Mouse (Mus musculus): ENCODE data around the gene Olfr1141. TPM values are rescaled to one million over a fixed set of nuclear protein-coding genes. Genes with fewer than 3 reads are reported as not detected.

Olfr1141 gene
- polyA plus RNA-seq (2012; rRNA removed) = not detected in 2 replicates

- no peak for TF ChIP-seq POLR2A (IDR thresholded peaks at IDR 0.05; ENCODE audit: control insufficient read depth, low read depth, low read length)
- no peak for TF ChIP-seq CTCF (IDR thresholded peaks at IDR 0.05; ENCODE audit: control insufficient read depth, insufficient read depth, insufficient replicate concordance, low read depth, low read length)
- H3K27ac ChIP-seq (ENCODE audit: control insufficient read depth, insufficient read depth, low read depth, low read length) = no peak within 1 kb of the TSS
- no peaks in the 10 kb centered on the region for H3K36me3 ChIP-seq (ENCODE audit: control insufficient read depth, insufficient read depth, low read length)
- H3K4me3 ChIP-seq (ENCODE audit: control insufficient read depth, low read depth, low read length) = no peak within 1 kb of the TSS
- no peaks in the 10 kb centered on the region for H3K27me3 ChIP-seq (ENCODE audit: control insufficient read depth, insufficient read depth, low read length)
- no peaks in the 10 kb centered on the region for H3K4me1 ChIP-seq (ENCODE audit: control insufficient read depth, insufficient read depth, low read length)
Observed at GRCm38 (mm10) chr2:87753891-87754290, at the start of gene Olfr1141. Gene Olfr1141 (minus strand): TSS chr2:87753991.

- Histone ChIP-seq H3K36me3 (ENCODE audit: control insufficient read depth, insufficient read depth, low read length) (no peaks in the 10 kb centered on the region), H3K27me3 (ENCODE audit: control insufficient read depth, insufficient read depth, low read length) (no peaks in the 10 kb centered on the region), H3K27ac (ENCODE audit: control insufficient read depth, insufficient read depth, low read depth, low read length) (no peak within 1 kb of the TSS), H3K4me3 (ENCODE audit: control insufficient read depth, low read depth, low read length) (no peak within 1 kb of the TSS), H3K4me1 (ENCODE audit: control insufficient read depth, insufficient read depth, low read length) (no peaks in the 10 kb centered on the region)
- TF ChIP-seq CTCF (IDR thresholded peaks at IDR 0.05; ENCODE audit: control insufficient read depth, insufficient read depth, insufficient replicate concordance, low read depth, low read length) (no peak), POLR2A (IDR thresholded peaks at IDR 0.05; ENCODE audit: control insufficient read depth, low read depth, low read length) (no peak)
Observed at GRCm38 (mm10) chr2:87800292-87800691, 46.5 kb upstream of the Olfr1141 start, which contains the start of gene Olfr1143. Gene Olfr1143 (plus strand): TSS chr2:87800592.

GRCm38 (mm10) chr2:87779183-87779582 is 25.4 kb upstream of the Olfr1141 start, which contains the start of gene Olfr152:
Gene Olfr152 (plus strand): TSS chr2:87779483.
- Histone ChIP-seq H3K4me1 (ENCODE audit: control insufficient read depth, insufficient read depth, low read length) (no peaks in the 10 kb centered on the region), H3K27me3 (ENCODE audit: control insufficient read depth, insufficient read depth, low read length) (no peaks in the 10 kb centered on the region), H3K27ac (ENCODE audit: control insufficient read depth, insufficient read depth, low read depth, low read length) (no peak within 1 kb of the TSS), H3K4me3 (ENCODE audit: control insufficient read depth, low read depth, low read length) (no peak within 1 kb of the TSS), H3K36me3 (ENCODE audit: control insufficient read depth, insufficient read depth, low read length) (no peaks in the 10 kb centered on the region)
- TF ChIP-seq POLR2A (IDR thresholded peaks at IDR 0.05; ENCODE audit: control insufficient read depth, low read depth, low read length) (no peak), CTCF (IDR thresholded peaks at IDR 0.05; ENCODE audit: control insufficient read depth, insufficient read depth, insufficient replicate concordance, low read depth, low read length) (no peak)

DNA sequence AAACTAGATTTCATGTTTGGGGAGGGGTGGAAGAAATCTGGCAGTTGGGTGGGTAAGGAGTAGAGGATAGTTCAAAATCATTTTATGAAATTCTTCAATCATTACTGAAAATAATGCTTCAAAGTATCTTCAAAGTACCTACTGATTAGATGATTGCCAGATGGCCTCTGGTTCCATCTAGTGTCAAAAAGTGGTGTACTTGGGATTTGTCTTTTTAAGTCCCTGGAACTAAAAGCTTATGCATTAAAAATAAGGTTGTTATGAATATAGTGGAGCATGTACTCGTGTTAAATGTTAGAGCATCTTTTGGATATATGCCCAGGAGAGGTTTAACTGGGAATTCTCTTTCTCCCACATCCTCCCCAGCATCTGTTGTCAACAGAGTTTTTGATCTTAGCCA is 22.4 kb upstream of the Olfr1141 start:
- H3K4me1 ChIP-seq (ENCODE audit: control insufficient read depth, insufficient read depth, low read length) = no peaks in the 10 kb centered on the region

GRCm38 (mm10) chr2:87743452-87743851 is 10.3 kb downstream of the Olfr1141 start, which contains the start of gene Olfr1140:
Gene Olfr1140 (plus strand): TSS chr2:87743752.
- no peaks in the 10 kb centered on the region for H3K4me1 ChIP-seq (ENCODE audit: control insufficient read depth, insufficient read depth, low read length)
- no peak within 1 kb of the TSS for H3K4me3 ChIP-seq (ENCODE audit: control insufficient read depth, low read depth, low read length)
- H3K36me3 ChIP-seq (ENCODE audit: control insufficient read depth, insufficient read depth, low read length) = no peaks in the 10 kb centered on the region
- H3K27ac ChIP-seq (ENCODE audit: control insufficient read depth, insufficient read depth, low read depth, low read length) = no peak within 1 kb of the TSS
- TF ChIP-seq POLR2A (IDR thresholded peaks at IDR 0.05; ENCODE audit: control insufficient read depth, low read depth, low read length) (no peak), CTCF (IDR thresholded peaks at IDR 0.05; ENCODE audit: control insufficient read depth, insufficient read depth, insufficient replicate concordance, low read depth, low read length) (no peak)
- no peaks in the 10 kb centered on the region for H3K27me3 ChIP-seq (ENCODE audit: control insufficient read depth, insufficient read depth, low read length)

More for the DNA sequence above, 22.4 kb upstream of the Olfr1141 start:
- H3K27me3 ChIP-seq (ENCODE audit: control insufficient read depth, insufficient read depth, low read length) = no peaks in the 10 kb centered on the region
- H3K36me3 ChIP-seq (ENCODE audit: control insufficient read depth, insufficient read depth, low read length) = no peaks in the 10 kb centered on the region
- TF ChIP-seq CTCF (IDR thresholded peaks at IDR 0.05; ENCODE audit: control insufficient read depth, insufficient read depth, insufficient replicate concordance, low read depth, low read length) (no peak), POLR2A (IDR thresholded peaks at IDR 0.05; ENCODE audit: control insufficient read depth, low read depth, low read length) (no peak)
- no peak overlapping the region for H3K27ac ChIP-seq (ENCODE audit: control insufficient read depth, insufficient read depth, low read depth, low read length)
- H3K4me3 ChIP-seq (ENCODE audit: control insufficient read depth, low read depth, low read length) = no peak overlapping the region

- H3K27me3 ChIP-seq (ENCODE audit: control insufficient read depth, insufficient read depth, low read length) = no peaks in the 10 kb centered on the region
- H3K4me3 ChIP-seq (ENCODE audit: control insufficient read depth, low read depth, low read length) = no peak within 1 kb of the TSS
- H3K4me1 ChIP-seq (ENCODE audit: control insufficient read depth, insufficient read depth, low read length) = no peaks in the 10 kb centered on the region
- TF ChIP-seq POLR2A (IDR thresholded peaks at IDR 0.05; ENCODE audit: control insufficient read depth, low read depth, low read length) (no peak), CTCF (IDR thresholded peaks at IDR 0.05; ENCODE audit: control insufficient read depth, insufficient read depth, insufficient replicate concordance, low read depth, low read length) (no peak)
- H3K36me3 ChIP-seq (ENCODE audit: control insufficient read depth, insufficient read depth, low read length) = no peaks in the 10 kb centered on the region
- no peak within 1 kb of the TSS for H3K27ac ChIP-seq (ENCODE audit: control insufficient read depth, insufficient read depth, low read depth, low read length)
Observed at GRCm38 (mm10) chr2:87739878-87740277, 13.9 kb downstream of the Olfr1141 start, which contains the start of gene Olfr1138. Gene Olfr1138 (minus strand): TSS chr2:87739978.

GRCm38 (mm10) chr2:87713079-87713478 is 40.7 kb downstream of the Olfr1141 start, which contains the start of gene Olfr1137:
Gene Olfr1137 (minus strand): TSS chr2:87713179.
- Histone ChIP-seq H3K4me3 (ENCODE audit: control insufficient read depth, low read depth, low read length) (no peak within 1 kb of the TSS), H3K36me3 (ENCODE audit: control insufficient read depth, insufficient read depth, low read length) (no peaks in the 10 kb centered on the region), H3K4me1 (ENCODE audit: control insufficient read depth, insufficient read depth, low read length) (no peaks in the 10 kb centered on the region), H3K27ac (ENCODE audit: control insufficient read depth, insufficient read depth, low read depth, low read length) (no peak within 1 kb of the TSS), H3K27me3 (ENCODE audit: control insufficient read depth, insufficient read depth, low read length) (no peaks in the 10 kb centered on the region)
- TF ChIP-seq POLR2A (IDR thresholded peaks at IDR 0.05; ENCODE audit: control insufficient read depth, low read depth, low read length) (no peak), CTCF (IDR thresholded peaks at IDR 0.05; ENCODE audit: control insufficient read depth, insufficient read depth, insufficient replicate concordance, low read depth, low read length) (no peak)

Other genes with a start within 250 kb of the Olfr1141 start
- gene Pramel6, start 247.4 kb downstream of the Olfr1141 start, polyA plus RNA-seq (2012; rRNA removed) = not detected in 2 replicates
- gene Olfr153, start 222.2 kb downstream of the Olfr1141 start, polyA plus RNA-seq (2012; rRNA removed) = 0.08 and 0.42 TPM in 2 replicates
- gene Olfr1128, start 208.4 kb downstream of the Olfr1141 start, polyA plus RNA-seq (2012; rRNA removed) = not detected in 2 replicates
- not detected in 2 replicates for gene Olfr1129, start 180.1 kb downstream of the Olfr1141 start, polyA plus RNA-seq (2012; rRNA removed)
- not detected in 2 replicates for gene Olfr1130, start 147.8 kb downstream of the Olfr1141 start, polyA plus RNA-seq (2012; rRNA removed)
- not detected in 2 replicates for gene Olfr1131, start 126.9 kb downstream of the Olfr1141 start, polyA plus RNA-seq (2012; rRNA removed)
- gene Olfr1132, start 116.5 kb downstream of the Olfr1141 start, polyA plus RNA-seq (2012; rRNA removed) = not detected in 2 replicates
- not detected in 2 replicates for gene Olfr1133, start 106.6 kb downstream of the Olfr1141 start, polyA plus RNA-seq (2012; rRNA removed)
- gene Olfr1134, start 95.5 kb downstream of the Olfr1141 start, polyA plus RNA-seq (2012; rRNA removed) = not detected in 2 replicates
- not detected in 2 replicates for gene Olfr1135, start 80.3 kb downstream of the Olfr1141 start, polyA plus RNA-seq (2012; rRNA removed)
- not detected in 2 replicates for gene Olfr1136, start 60.0 kb downstream of the Olfr1141 start, polyA plus RNA-seq (2012; rRNA removed)
- not detected in 2 replicates for gene Olfr1137, start 40.8 kb downstream of the Olfr1141 start, polyA plus RNA-seq (2012; rRNA removed)
- not detected in 2 replicates for gene Olfr1138, start 14.0 kb downstream of the Olfr1141 start, polyA plus RNA-seq (2012; rRNA removed)
- not detected in 2 replicates for gene Olfr1140, start 10.2 kb downstream of the Olfr1141 start, polyA plus RNA-seq (2012; rRNA removed)
- gene Olfr152, start 25.5 kb upstream of the Olfr1141 start, polyA plus RNA-seq (2012; rRNA removed) = not detected in 2 replicates
- gene Olfr1143, start 46.6 kb upstream of the Olfr1141 start, polyA plus RNA-seq (2012; rRNA removed) = not detected in 2 replicates
- gene Olfr1145, start 55.8 kb upstream of the Olfr1141 start, polyA plus RNA-seq (2012; rRNA removed) = not detected in 2 replicates
- gene Olfr1148, start 76.5 kb upstream of the Olfr1141 start, polyA plus RNA-seq (2012; rRNA removed) = not detected in 2 replicates
- not detected in 2 replicates for gene Olfr1150-ps1, start 90.0 kb upstream of the Olfr1141 start, polyA plus RNA-seq (2012; rRNA removed)
- gene Olfr1151, start 101.9 kb upstream of the Olfr1141 start, polyA plus RNA-seq (2012; rRNA removed) = not detected in 2 replicates
- not detected in 2 replicates for gene Olfr1152, start 112.5 kb upstream of the Olfr1141 start, polyA plus RNA-seq (2012; rRNA removed)
- not detected in 2 replicates for gene Olfr1153, start 141.0 kb upstream of the Olfr1141 start, polyA plus RNA-seq (2012; rRNA removed)
- not detected in 2 replicates for gene Olfr1154, start 151.2 kb upstream of the Olfr1141 start, polyA plus RNA-seq (2012; rRNA removed)
- not detected in 2 replicates for gene Olfr1155, start 191.1 kb upstream of the Olfr1141 start, polyA plus RNA-seq (2012; rRNA removed)
- not detected in 2 replicates for gene Olfr1156, start 199.1 kb upstream of the Olfr1141 start, polyA plus RNA-seq (2012; rRNA removed)
- not detected in 2 replicates for gene Olfr1157, start 214.3 kb upstream of the Olfr1141 start, polyA plus RNA-seq (2012; rRNA removed)
- not detected in 2 replicates for gene Olfr74, start 220.7 kb upstream of the Olfr1141 start, polyA plus RNA-seq (2012; rRNA removed)
- gene Olfr1158, start 236.1 kb upstream of the Olfr1141 start, polyA plus RNA-seq (2012; rRNA removed) = not detected in 2 replicates

Data from testis, adult 2 months (tissue).